Mouse (Mus musculus): ENCODE measurements around the gene Mterf4.

GRCm38 (mm10) chr1:93290956-93291355 is 14.8 kb downstream of the Mterf4 start:
- TF ChIP-seq POLR2A (IDR thresholded peaks at IDR 0.05; ENCODE audit: control insufficient read depth, low read depth, low read length) (no peak), CTCF (IDR thresholded peaks at IDR 0.05; ENCODE audit: control insufficient read depth, insufficient read depth, insufficient replicate concordance, low read depth, low read length) (no peak)

All from testis, adult 2 months (tissue).